In the genomic region with DNA sequence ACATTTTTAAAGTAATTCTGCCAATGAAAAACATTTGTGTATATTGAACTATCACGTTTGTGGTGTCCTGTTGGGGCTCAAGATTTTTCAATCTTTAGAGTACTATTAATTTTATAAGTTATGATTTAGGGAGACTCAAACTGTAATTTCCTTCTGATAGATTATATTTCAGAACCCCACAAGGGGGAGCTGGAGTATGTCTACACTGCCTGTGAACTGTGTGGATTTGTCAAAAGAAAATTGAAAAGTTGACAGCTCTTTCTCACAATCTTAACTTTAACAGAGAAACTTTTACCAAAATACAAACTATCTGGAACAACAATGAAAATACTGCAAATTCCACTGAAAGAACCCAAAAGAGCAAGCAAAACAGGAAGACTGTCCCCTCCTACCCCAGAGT, we compare ENCODE assay signal across 11 mouse cellular contexts.
DNase-seq lines count a peak whose midpoint lies in the region; ATAC-seq and TF ChIP-seq lines count a peak whose summit lies in the region.
"Had no signal": no experiment of that assay in that cellular context is flagged by ENCODE, and none has a peak within 500 bp of the region (broad histone marks: within the 10 kb centered on the region; RNA-seq: fewer than 3 reads in every experiment).

No protein-coding gene starts in this region.

- no peak for ATAC-seq in hindbrain, embryonic 11.5 days (ENCODE audit: low FRiP score)
- ATAC-seq in hindbrain, embryonic 13.5 days (ENCODE audit: low FRiP score): no peak; the same call in 1 of the 2 replicates
- ATAC-seq in stomach, postnatal 0 days (ENCODE audit: low FRiP score, low TSS enrichment): no peak

- no peak overlapping the region for H3K4me3 ChIP-seq in hindbrain, embryonic 11.5 days (ENCODE audit: low read depth, low read length)
- no peak overlapping the region for H3K4me3 ChIP-seq in hindbrain, embryonic 13.5 days
- H3K4me3 ChIP-seq in stomach, postnatal 0 days (ENCODE audit: low read depth, low read length): no peak overlapping the region
- H3K4me3 ChIP-seq: limb, embryonic 13.5 days; neural tube, embryonic 12.5 days had no signal

- TF ChIP-seq EP300 in stomach, postnatal 0 days (optimal IDR thresholded peaks at IDR 0.05): no peak

- no peak overlapping the region for H3K4me2 ChIP-seq in hindbrain, embryonic 11.5 days (replicated peaks; ENCODE audit: low read depth, low read length)
- H3K4me2 ChIP-seq in hindbrain, embryonic 13.5 days: no peak overlapping the region
- no peak overlapping the region for H3K4me2 ChIP-seq in stomach, postnatal 0 days (replicated peaks; ENCODE audit: low read depth)
- H3K4me2 ChIP-seq: limb, embryonic 13.5 days; neural tube, embryonic 12.5 days had no signal

- no peak overlapping the region for H3K9ac ChIP-seq in hindbrain, embryonic 11.5 days (ENCODE audit: low read depth, low read length)
- H3K9ac ChIP-seq in hindbrain, embryonic 13.5 days: no peak overlapping the region
- no peak overlapping the region for H3K9ac ChIP-seq in stomach, postnatal 0 days (ENCODE audit: low read length)
- H3K9ac ChIP-seq: limb, embryonic 13.5 days; neural tube, embryonic 12.5 days had no signal

- DNase-seq in hindbrain, embryonic 11.5 days (ENCODE audit: low spot score): peak; percentile 22
- peak; percentile 48 for DNase-seq in thymus, postnatal 0 days (ENCODE audit: low spot score)
- no peak for DNase-seq in thymus, postnatal 25 days
- DNase-seq in c-Kit-positive CD71-positive TER-119-negative erythroid progenitor cells, embryonic 14.5 days (ENCODE audit: low read depth): peak; percentile 8
- DNase-seq in stomach, postnatal 0 days (ENCODE audit: low spot score): no peak
- no peak for DNase-seq in ovary, adult 18-20 months (ENCODE audit: low spot score)
- DNase-seq in right cerebral cortex, postnatal 4 days: no peak
- DNase-seq: heart, postnatal 36 days had no signal

- peak; percentile 74 for TF ChIP-seq CTCF in stomach, postnatal 0 days (IDR thresholded peaks at IDR 0.05; ENCODE audit: low read depth)

- H3K27ac ChIP-seq in hindbrain, embryonic 11.5 days (ENCODE audit: low read depth, low read length): no peak overlapping the region
- no peak overlapping the region for H3K27ac ChIP-seq in hindbrain, embryonic 13.5 days
- no peak overlapping the region for H3K27ac ChIP-seq in stomach, postnatal 0 days (replicated peaks)
- H3K27ac ChIP-seq: limb, embryonic 13.5 days; neural tube, embryonic 12.5 days had no signal

- WGBS in hindbrain, embryonic 11.5 days: 78% methylated on average over 1 of the region's 1 CpGs
- WGBS in hindbrain, embryonic 13.5 days: 75% methylated on average over 1 of the region's 1 CpGs
- WGBS in stomach, postnatal 0 days: 59% methylated on average over 1 of the region's 1 CpGs

- no peaks in the 10 kb centered on the region for H3K9me3 ChIP-seq in hindbrain, embryonic 11.5 days (ENCODE audit: control insufficient read depth, low read length)
- H3K9me3 ChIP-seq in hindbrain, embryonic 13.5 days: no peaks in the 10 kb centered on the region
- no peaks in the 10 kb centered on the region for H3K9me3 ChIP-seq in stomach, postnatal 0 days (ENCODE audit: control insufficient read depth, low read length)
- H3K9me3 ChIP-seq: limb, embryonic 13.5 days; neural tube, embryonic 12.5 days had no signal

- H3K27me3 ChIP-seq in hindbrain, embryonic 11.5 days (ENCODE audit: control insufficient read depth, insufficient read depth, low read length): no peaks in the 10 kb centered on the region
- H3K27me3 ChIP-seq in hindbrain, embryonic 13.5 days: no peaks in the 10 kb centered on the region
- H3K27me3 ChIP-seq in stomach, postnatal 0 days (ENCODE audit: control insufficient read depth, insufficient read depth, low read length): no peaks in the 10 kb centered on the region
- H3K27me3 ChIP-seq: limb, embryonic 13.5 days; neural tube, embryonic 12.5 days had no signal

- H3K36me3 ChIP-seq in hindbrain, embryonic 11.5 days (ENCODE audit: control insufficient read depth, insufficient read depth, low read length): no peaks in the 10 kb centered on the region
- peaks cover 21% of the 10 kb centered on the region for H3K36me3 ChIP-seq in hindbrain, embryonic 13.5 days
- H3K36me3 ChIP-seq in stomach, postnatal 0 days (ENCODE audit: control insufficient read depth, insufficient read depth, low read length): no peaks in the 10 kb centered on the region; the same call in none of the 2 replicates

- H3K4me1 ChIP-seq in hindbrain, embryonic 11.5 days (replicated peaks; ENCODE audit: control insufficient read depth, insufficient read depth, low read length): no peaks in the 10 kb centered on the region
- H3K4me1 ChIP-seq in hindbrain, embryonic 13.5 days (replicated peaks): 0 out of 2 replicates have a peak, but pooled peaks cover 6% of the 10 kb centered on the region
- H3K4me1 ChIP-seq in stomach, postnatal 0 days (replicated peaks; ENCODE audit: control insufficient read depth, insufficient read depth): no peaks in the 10 kb centered on the region; the same call in 1 of the 2 replicates
- H3K4me1 ChIP-seq: neural tube, embryonic 12.5 days had no signal

Comparison
In these comparisons a context has a peak if more than half of its experiments do, and no peak if none do; other contexts are left out.
1. DNase-seq: peak in hindbrain, embryonic 11.5 days (single experiment), thymus, postnatal 0 days (single experiment) and c-Kit-positive CD71-positive TER-119-negative erythroid progenitor cells, embryonic 14.5 days (single experiment); none in thymus, postnatal 25 days (single experiment), stomach, postnatal 0 days (single experiment), ovary, adult 18-20 months (single experiment) and right cerebral cortex, postnatal 4 days (single experiment).